Mouse (Mus musculus) WW6 (cell line): ENCODE data around the gene Serinc1.

Experiments used
- DNase-seq: peaks from one replicate; pipeline ENCODE4 v3.0.0-alpha.2; 2013; ENCODE audit warnings: low read depth, low spot score

Serinc1 gene

GRCm38 (mm10) chr10:57485908-57486541 is 46.3 kb downstream of the Serinc1 start, which contains the start of gene Hsf2:
TSS of gene Hsf2 (plus strand) at chr10:57486385.
- peak; percentile 90 for DNase-seq

- DNase-seq: no peak
These were observed 47.6 kb downstream of the Serinc1 start for GRCm38 (mm10) chr10:57484741-57485140.

- no peak for DNase-seq
These were observed 50.6 kb downstream of the Serinc1 start for GRCm38 (mm10) chr10:57481717-57482116.

GRCm38 (mm10) chr10:57477121-57477843 is 55.0 kb downstream of the Serinc1 start:
- DNase-seq: no peak
